Comparison of ENCODE assay signal across 33 mouse cellular contexts in the genomic region with DNA sequence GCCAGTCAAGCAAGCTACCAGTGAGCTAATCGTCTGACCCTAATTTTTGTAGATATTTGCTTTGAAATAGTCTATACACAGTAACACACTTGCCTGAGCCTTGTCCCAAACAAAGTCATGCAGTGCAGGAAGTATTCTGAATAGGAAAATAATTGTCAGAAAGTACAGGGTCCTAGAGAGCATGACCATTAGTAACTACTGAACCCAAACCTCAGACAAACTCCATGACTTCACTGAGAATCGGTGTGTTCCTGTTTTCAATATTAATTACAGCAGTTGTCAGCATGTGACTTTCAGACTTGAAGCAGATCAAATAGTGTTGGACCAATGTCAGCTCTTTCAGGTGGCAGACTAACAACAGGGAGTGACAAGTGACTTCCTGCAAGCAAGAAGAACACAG. TPM values are rescaled to one million over a fixed set of nuclear protein-coding genes. Genes with fewer than 3 reads are reported as not detected.
"Had no signal": no experiment of that assay in that cellular context is flagged by ENCODE, and none has a peak within 500 bp of the region (broad histone marks: within the 10 kb centered on the region; RNA-seq: fewer than 3 reads in every experiment).

No protein-coding gene starts in this region.

- ATAC-seq: liver, embryonic 12.5 days; liver, postnatal 0 days; lung, postnatal 0 days; midbrain, embryonic 13.5 days; midbrain, embryonic 15.5 days; midbrain, embryonic 16.5 days had no signal

- H3K27me3 ChIP-seq: limb, embryonic 12.5 days; limb, embryonic 13.5 days; limb, embryonic 15.5 days; liver, embryonic 12.5 days; liver, embryonic 13.5 days; liver, embryonic 15.5 days; lung, embryonic 15.5 days; megakaryocyte, embryonic 14.5 days; midbrain, embryonic 12.5 days; midbrain, embryonic 13.5 days; midbrain, embryonic 15.5 days; neural tube, embryonic 12.5 days had no signal

- H3K36me3 ChIP-seq: limb, embryonic 10.5 days; limb, embryonic 12.5 days; limb, embryonic 13.5 days; limb, embryonic 15.5 days; liver, embryonic 12.5 days; liver, embryonic 13.5 days; liver, embryonic 15.5 days; lung, embryonic 15.5 days; midbrain, embryonic 10.5 days; midbrain, embryonic 12.5 days; midbrain, embryonic 13.5 days; midbrain, embryonic 15.5 days; neural tube, embryonic 12.5 days had no signal

- H3K4me3 ChIP-seq: limb, embryonic 10.5 days; limb, embryonic 12.5 days; limb, embryonic 13.5 days; limb, embryonic 15.5 days; liver, embryonic 12.5 days; liver, embryonic 13.5 days; liver, embryonic 15.5 days; lung, embryonic 15.5 days; megakaryocyte, embryonic 14.5 days; midbrain, embryonic 10.5 days; midbrain, embryonic 12.5 days; midbrain, embryonic 13.5 days; midbrain, embryonic 15.5 days; myocyte; neural tube, embryonic 12.5 days had no signal

- H3K4me1 ChIP-seq: limb, embryonic 10.5 days; limb, embryonic 12.5 days; limb, embryonic 13.5 days; limb, embryonic 15.5 days; liver, embryonic 12.5 days; liver, embryonic 13.5 days; liver, embryonic 15.5 days; lung, embryonic 15.5 days; megakaryocyte, embryonic 14.5 days; midbrain, embryonic 12.5 days; midbrain, embryonic 13.5 days; midbrain, embryonic 15.5 days; neural tube, embryonic 12.5 days had no signal

- H3K4me2 ChIP-seq: limb, embryonic 12.5 days; limb, embryonic 13.5 days; limb, embryonic 15.5 days; liver, embryonic 11.5 days; liver, embryonic 12.5 days; liver, embryonic 13.5 days; liver, embryonic 15.5 days; lung, embryonic 14.5 days; lung, embryonic 15.5 days; midbrain, embryonic 11.5 days; midbrain, embryonic 12.5 days; midbrain, embryonic 13.5 days; midbrain, embryonic 15.5 days; neural tube, embryonic 12.5 days had no signal

- DNase-seq: left cerebral cortex, postnatal 4 days; liver; liver, embryonic 13.5 days; liver, postnatal 0 days; lung, adult 18-20 months; lung, adult 2 months; lung, embryonic 14.5 days; lung, postnatal 10 days; lung, postnatal 14 days; lung, postnatal 36 days; lung, postnatal 4 days; midbrain, embryonic 14.5 days had no signal

- H3K9me3 ChIP-seq: limb, embryonic 10.5 days; limb, embryonic 12.5 days; limb, embryonic 13.5 days; limb, embryonic 15.5 days; liver, embryonic 12.5 days; liver, embryonic 13.5 days; liver, embryonic 15.5 days; lung, embryonic 15.5 days; megakaryocyte, embryonic 14.5 days; midbrain, embryonic 10.5 days; midbrain, embryonic 12.5 days; midbrain, embryonic 13.5 days; midbrain, embryonic 15.5 days; neural tube, embryonic 12.5 days had no signal

- H3K9ac ChIP-seq: limb, embryonic 12.5 days; limb, embryonic 13.5 days; limb, embryonic 15.5 days; liver, embryonic 12.5 days; liver, embryonic 13.5 days; liver, embryonic 14.5 days; liver, embryonic 15.5 days; liver, postnatal 0 days; lung, embryonic 14.5 days; lung, embryonic 15.5 days; midbrain, embryonic 12.5 days; midbrain, embryonic 13.5 days; midbrain, embryonic 15.5 days; neural tube, embryonic 12.5 days had no signal

- H3K27ac ChIP-seq: limb, embryonic 10.5 days; limb, embryonic 12.5 days; limb, embryonic 13.5 days; limb, embryonic 15.5 days; liver, embryonic 12.5 days; liver, embryonic 13.5 days; liver, embryonic 14.5 days; liver, embryonic 15.5 days; lung, embryonic 15.5 days; macrophage; midbrain, embryonic 10.5 days; midbrain, embryonic 12.5 days; midbrain, embryonic 13.5 days; midbrain, embryonic 15.5 days; neural tube, embryonic 12.5 days had no signal

RNA-seq across cellular contexts. Expression of a gene that starts 14.5 kb away (rescaled TPM):
- total RNA-seq: monocyte, adult 5-6 weeks had no signal
